In the genomic region with DNA sequence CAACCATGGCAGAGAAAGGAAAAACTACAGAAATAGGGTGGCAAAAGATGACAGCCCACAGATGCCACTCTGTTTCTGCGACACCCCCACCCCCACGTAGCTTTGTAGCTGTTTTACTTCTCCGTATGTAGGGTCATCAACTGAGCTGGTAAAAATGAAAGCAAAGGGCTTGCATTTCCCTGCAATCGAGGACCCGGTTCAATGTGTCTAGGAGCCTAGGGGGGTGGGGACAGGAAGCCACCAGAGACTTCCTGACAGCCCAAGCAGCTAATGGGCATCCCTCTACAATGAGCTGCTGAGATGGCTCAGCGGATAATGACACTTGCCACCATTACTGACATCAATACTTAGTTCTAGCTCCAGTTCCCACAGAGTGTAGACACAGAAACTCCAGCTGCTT, we compare ENCODE assay signal across 14 mouse cellular contexts. TPM values are rescaled to one million over a fixed set of nuclear protein-coding genes. Genes with fewer than 3 reads are reported as not detected.
DNase-seq lines count a peak whose midpoint lies in the region; ATAC-seq and TF ChIP-seq lines count a peak whose summit lies in the region.
"Had no signal": no experiment of that assay in that cellular context is flagged by ENCODE, and none has a peak within 500 bp of the region (broad histone marks: within the 10 kb centered on the region; RNA-seq: fewer than 3 reads in every experiment).

No protein-coding gene starts in this region.

- no peak for ATAC-seq in megakaryocyte, adult 5-6 weeks (ENCODE audit: poor library complexity, severe bottlenecking)
- peak; percentile 52 for ATAC-seq in activated CD4-positive, CD25-positive, alpha-beta regulatory T cell, adult 4 months
- no peak for ATAC-seq in hindbrain, embryonic 14.5 days (ENCODE audit: low FRiP score)

- WGBS in kidney, adult 2 months: 67% methylated on average over 6 of the region's 6 CpGs
- WGBS in hindbrain, embryonic 14.5 days: 89% methylated on average over 6 of the region's 6 CpGs

- peaks cover 6% of the 10 kb centered on the region for H3K4me1 ChIP-seq in kidney, adult 2 months (ENCODE audit: control insufficient read depth, insufficient read depth, low read length)
- H3K4me1 ChIP-seq in megakaryocyte, embryonic 14.5 days: peaks cover 84% of the 10 kb centered on the region
- no peaks in the 10 kb centered on the region for H3K4me1 ChIP-seq in hindbrain, embryonic 14.5 days (replicated peaks; ENCODE audit: control insufficient read depth, insufficient read depth, low read length)
- H3K4me1 ChIP-seq: neural tube, embryonic 12.5 days had no signal

- DNase-seq in kidney, adult 2 months: peak; percentile 59
- no peak for DNase-seq in kidney, adult 18-20 months
- peak; percentile 65 for DNase-seq in lung, postnatal 36 days
- no peak for DNase-seq in cerebellum, adult 9-11 months
- DNase-seq in hindbrain, embryonic 14.5 days (ENCODE audit: low spot score): no peak
- DNase-seq: cerebellum, adult 18-20 months; embryo, embryonic 11 days had no signal

- H3K27me3 ChIP-seq in kidney, adult 2 months (replicated peaks; ENCODE audit: control insufficient read depth, insufficient read depth, low read length): no peaks in the 10 kb centered on the region
- H3K27me3 ChIP-seq in megakaryocyte, embryonic 14.5 days (replicated peaks): no peaks in the 10 kb centered on the region
- H3K27me3 ChIP-seq in hindbrain, embryonic 14.5 days (ENCODE audit: control insufficient read depth, insufficient read depth, low read length): no peaks in the 10 kb centered on the region
- H3K27me3 ChIP-seq: neural tube, embryonic 12.5 days had no signal

- H3K4me3 ChIP-seq in kidney, adult 2 months (ENCODE audit: insufficient read depth, low read depth, low read length): no peak overlapping the region
- H3K4me3 ChIP-seq in megakaryocyte, embryonic 14.5 days (replicated peaks): peak overlapping the region; percentile 82
- no peak overlapping the region for H3K4me3 ChIP-seq in hindbrain, embryonic 14.5 days (replicated peaks; ENCODE audit: low read length)
- H3K4me3 ChIP-seq: heart, embryonic 10.5 days; hindbrain, embryonic 10.5 days; midbrain, embryonic 10.5 days; neural tube, embryonic 12.5 days had no signal

- TF ChIP-seq CTCF in kidney, adult 2 months (conservative IDR thresholded peaks at IDR 0.05; ENCODE audit: insufficient read depth, insufficient read length, low read depth, low read length): no peak

- TF ChIP-seq POLR2A in kidney, adult 2 months (IDR thresholded peaks at IDR 0.05; ENCODE audit: low read depth, low read length): no peak

- no peaks in the 10 kb centered on the region for H3K9me3 ChIP-seq in megakaryocyte, embryonic 14.5 days
- H3K9me3 ChIP-seq in hindbrain, embryonic 14.5 days (ENCODE audit: control insufficient read depth, low read length): no peaks in the 10 kb centered on the region
- H3K9me3 ChIP-seq: heart, embryonic 10.5 days; hindbrain, embryonic 10.5 days; midbrain, embryonic 10.5 days; neural tube, embryonic 12.5 days had no signal

- no peaks in the 10 kb centered on the region for H3K36me3 ChIP-seq in kidney, adult 2 months (ENCODE audit: control insufficient read depth, insufficient read depth, low read length)
- H3K36me3 ChIP-seq in megakaryocyte, embryonic 14.5 days (replicated peaks; ENCODE audit: low read length): peaks cover 46% of the 10 kb centered on the region
- peaks cover 40% of the 10 kb centered on the region for H3K36me3 ChIP-seq in hindbrain, embryonic 14.5 days (replicated peaks; ENCODE audit: control insufficient read depth, insufficient read depth)

- peak overlapping the region; percentile 70 for H3K27ac ChIP-seq in kidney, adult 2 months (ENCODE audit: insufficient read depth, low read depth, low read length)
- no peak overlapping the region for H3K27ac ChIP-seq in hindbrain, embryonic 14.5 days
- H3K27ac ChIP-seq: heart, embryonic 10.5 days; hindbrain, embryonic 10.5 days; midbrain, embryonic 10.5 days; neural tube, embryonic 12.5 days had no signal

- H3K9ac ChIP-seq in hindbrain, embryonic 14.5 days: no peak overlapping the region
- H3K9ac ChIP-seq: neural tube, embryonic 12.5 days had no signal

- H3K4me2 ChIP-seq in hindbrain, embryonic 14.5 days (replicated peaks): no peak overlapping the region
- H3K4me2 ChIP-seq: neural tube, embryonic 12.5 days had no signal

RNA-seq across cellular contexts. Expression of gene Tyk2, which starts 5.4 kb away (rescaled TPM):
- 17.0 and 19.0 TPM in 2 replicates for polyA plus RNA-seq in kidney, adult 2 months (2012; rRNA removed)
- polyA plus RNA-seq in megakaryocyte, embryonic 14.5 days (2012; ENCODE audit: insufficient read depth, low replicate concordance): 15.5 and 17.9 TPM in 2 replicates
- total RNA-seq in megakaryocyte, adult 5-6 weeks (2015): 24.9 and 30.9 TPM in 2 replicates
- 33.5 and 37.0 TPM in 2 replicates for total RNA-seq in megakaryocyte, adult 5-6 weeks (2017)
- 10 to 100 TPM; 30.0 to 60.9 TPM for polyA plus RNA-seq in activated CD4-positive, CD25-positive, alpha-beta regulatory T cell, adult 4 months (2017; shearing (Covaris generic))
- 7.3 and 8.4 TPM in 2 replicates for polyA plus RNA-seq in hindbrain, embryonic 14.5 days (2014; fragmentation: Nextera tagmentation; extraction: Ambion mirVana)

RNA-seq across cellular contexts. Expression of gene Cdc37, which starts 13.4 kb away (rescaled TPM):
- 53.1 and 72.6 TPM in 2 replicates for polyA plus RNA-seq in kidney, adult 2 months (2012; rRNA removed)
- polyA plus RNA-seq in megakaryocyte, embryonic 14.5 days (2012; ENCODE audit: insufficient read depth, low replicate concordance): 62.5 and 150 TPM in 2 replicates
- 39.6 and 49.0 TPM in 2 replicates for total RNA-seq in megakaryocyte, adult 5-6 weeks (2015)
- 149 and 165 TPM in 2 replicates for total RNA-seq in megakaryocyte, adult 5-6 weeks (2017)
- polyA plus RNA-seq in activated CD4-positive, CD25-positive, alpha-beta regulatory T cell, adult 4 months (2017; shearing (Covaris generic)): 100 to 1,000 TPM; 102 to 129 TPM
- 192 and 215 TPM in 2 replicates for polyA plus RNA-seq in hindbrain, embryonic 14.5 days (2014; fragmentation: Nextera tagmentation; extraction: Ambion mirVana)

RNA-seq across cellular contexts. Expression of gene Pde4a, which starts 29.1 kb away (rescaled TPM):
- 7.8 and 9.0 TPM in 2 replicates for polyA plus RNA-seq in kidney, adult 2 months (2012; rRNA removed)
- 8.2 and 26.2 TPM in 2 replicates for polyA plus RNA-seq in megakaryocyte, embryonic 14.5 days (2012; ENCODE audit: insufficient read depth, low replicate concordance)
- total RNA-seq in megakaryocyte, adult 5-6 weeks (2015): 6.8 and 7.3 TPM in 2 replicates
- 3.0 and 3.9 TPM in 2 replicates for total RNA-seq in megakaryocyte, adult 5-6 weeks (2017)
- 1 to 10 TPM in 1 of 2 experiments, under 1 TPM in 1; 0.44 to 1.1 TPM for polyA plus RNA-seq in activated CD4-positive, CD25-positive, alpha-beta regulatory T cell, adult 4 months (2017; shearing (Covaris generic))
- polyA plus RNA-seq in hindbrain, embryonic 14.5 days (2014; fragmentation: Nextera tagmentation; extraction: Ambion mirVana): 28.8 and 35.5 TPM in 2 replicates

RNA-seq across cellular contexts. Expression of gene Raver1, which starts 44.6 kb away (rescaled TPM):
- polyA plus RNA-seq in kidney, adult 2 months (2012; rRNA removed): 45.8 and 47.3 TPM in 2 replicates
- polyA plus RNA-seq in megakaryocyte, embryonic 14.5 days (2012; ENCODE audit: insufficient read depth, low replicate concordance): 51.7 TPM in 1 of 2 replicates, not detected in the other
- total RNA-seq in megakaryocyte, adult 5-6 weeks (2015): 36.0 and 43.0 TPM in 2 replicates
- 17.1 and 22.0 TPM in 2 replicates for total RNA-seq in megakaryocyte, adult 5-6 weeks (2017)
- 10 to 100 TPM; 22.8 to 25.1 TPM for polyA plus RNA-seq in activated CD4-positive, CD25-positive, alpha-beta regulatory T cell, adult 4 months (2017; shearing (Covaris generic))
- polyA plus RNA-seq in hindbrain, embryonic 14.5 days (2014; fragmentation: Nextera tagmentation; extraction: Ambion mirVana): 35.2 and 37.6 TPM in 2 replicates

RNA-seq across cellular contexts. Expression of gene Gm38431, which starts 44.6 kb away (rescaled TPM):
- 1.1 and 2.6 TPM in 2 replicates for polyA plus RNA-seq in kidney, adult 2 months (2012; rRNA removed)
- 128 and 518 TPM in 2 replicates for polyA plus RNA-seq in megakaryocyte, embryonic 14.5 days (2012; ENCODE audit: insufficient read depth, low replicate concordance)
- 43.4 and 44.9 TPM in 2 replicates for total RNA-seq in megakaryocyte, adult 5-6 weeks (2015)
- total RNA-seq in megakaryocyte, adult 5-6 weeks (2017): 3.8 and 5.1 TPM in 2 replicates
- polyA plus RNA-seq in activated CD4-positive, CD25-positive, alpha-beta regulatory T cell, adult 4 months (2017; shearing (Covaris generic)): 1 to 10 TPM in 1 of 2 experiments, under 1 TPM in 1; 0.67 to 3.2 TPM
- polyA plus RNA-seq in hindbrain, embryonic 14.5 days (2014; fragmentation: Nextera tagmentation; extraction: Ambion mirVana): 0.95 and 1.6 TPM in 2 replicates

Comparison
In these comparisons a context has a peak if more than half of its experiments do, and no peak if none do; other contexts are left out.
1. DNase-seq: peak in kidney, adult 2 months (single experiment) and lung, postnatal 36 days (single experiment); none in kidney, adult 18-20 months (single experiment), cerebellum, adult 9-11 months (single experiment) and hindbrain, embryonic 14.5 days (single experiment).